Mouse (Mus musculus): Measurements from ENCODE around the gene Mt4. TPM values are rescaled to one million over a fixed set of nuclear protein-coding genes. Genes with fewer than 3 reads are reported as not detected.

Mt4 gene
- polyA plus RNA-seq (2014; fragmentation: Nextera tagmentation; extraction: Ambion mirVana) = not detected in 2 replicates

- no peaks in the 10 kb centered on the region for H3K27me3 ChIP-seq (ENCODE audit: control insufficient read depth, insufficient read depth, low read length)
- no peaks in the 10 kb centered on the region for H3K4me1 ChIP-seq (ENCODE audit: control insufficient read depth, insufficient read depth, low read length)
- H3K36me3 ChIP-seq (ENCODE audit: control insufficient read depth, insufficient read depth, low read length) = no peaks in the 10 kb centered on the region
- no peaks in the 10 kb centered on the region for H3K9me3 ChIP-seq (ENCODE audit: control insufficient read depth, low read length)
- H3K4me2 ChIP-seq (ENCODE audit: low read depth, low read length) = no peak within 1 kb of the TSS
- no peak for ATAC-seq (ENCODE audit: low read depth)
- WGBS = 65% methylated on average over 6 of the region's 6 CpGs
- no peak within 1 kb of the TSS for H3K4me3 ChIP-seq (ENCODE audit: low read depth, low read length)
- H3K9ac ChIP-seq (replicated peaks; ENCODE audit: low read depth, low read length) = no peak within 1 kb of the TSS
- H3K27ac ChIP-seq (ENCODE audit: low read depth, low read length) = no peak within 1 kb of the TSS
Measured at GRCm38 (mm10) chr8:94136933-94137332, at the start of gene Mt4. Gene Mt4 (plus strand): TSS chr8:94137197.

GRCm38 (mm10) chr8:94087964-94088363 is 49.0 kb upstream of the Mt4 start:
- WGBS = 73% methylated on average over 9 of the region's 9 CpGs
- Histone ChIP-seq H3K4me3 (ENCODE audit: low read depth, low read length) (no peak overlapping the region), H3K27me3 (ENCODE audit: control insufficient read depth, insufficient read depth, low read length) (no peaks in the 10 kb centered on the region), H3K9ac (replicated peaks; ENCODE audit: low read depth, low read length) (no peak overlapping the region), H3K4me1 (ENCODE audit: control insufficient read depth, insufficient read depth, low read length) (no peaks in the 10 kb centered on the region), H3K4me2 (ENCODE audit: low read depth, low read length) (no peak overlapping the region), H3K9me3 (ENCODE audit: control insufficient read depth, low read length) (no peaks in the 10 kb centered on the region), H3K36me3 (ENCODE audit: control insufficient read depth, insufficient read depth, low read length) (peaks cover 10% of the 10 kb centered on the region), H3K27ac (ENCODE audit: low read depth, low read length) (no peak overlapping the region)
- ATAC-seq (ENCODE audit: low read depth) = no peak

- 70% methylated on average over 6 of the region's 6 CpGs for WGBS
- H3K9ac ChIP-seq (replicated peaks; ENCODE audit: low read depth, low read length) = no peak overlapping the region
Measured at GRCm38 (mm10) chr8:94089715-94090114, 47.3 kb upstream of the Mt4 start.

GRCm38 (mm10) chr8:94092848-94093247 is 44.1 kb upstream of the Mt4 start:
- Histone ChIP-seq H3K9ac (replicated peaks; ENCODE audit: low read depth, low read length) (no peak overlapping the region), H3K27me3 (ENCODE audit: control insufficient read depth, insufficient read depth, low read length) (no peaks in the 10 kb centered on the region), H3K27ac (ENCODE audit: low read depth, low read length) (no peak overlapping the region), H3K4me1 (ENCODE audit: control insufficient read depth, insufficient read depth, low read length) (0 out of 2 replicates have a peak, but pooled peaks cover 3% of the 10 kb centered on the region), H3K36me3 (ENCODE audit: control insufficient read depth, insufficient read depth, low read length) (peaks cover 6% of the 10 kb centered on the region; the same call in 1 of the 2 replicates), H3K4me2 (ENCODE audit: low read depth, low read length) (no peak overlapping the region), H3K4me3 (ENCODE audit: low read depth, low read length) (no peak overlapping the region), H3K9me3 (ENCODE audit: control insufficient read depth, low read length) (no peaks in the 10 kb centered on the region)
- WGBS = 86% methylated on average over 9 of the region's 9 CpGs
- no peak for ATAC-seq (ENCODE audit: low read depth)

More at GRCm38 (mm10) chr8:94089715-94090114, 47.3 kb upstream of the Mt4 start:
- Histone ChIP-seq H3K4me2 (ENCODE audit: low read depth, low read length) (no peak overlapping the region), H3K36me3 (ENCODE audit: control insufficient read depth, insufficient read depth, low read length) (peaks cover 7% of the 10 kb centered on the region), H3K4me3 (ENCODE audit: low read depth, low read length) (no peak overlapping the region), H3K4me1 (ENCODE audit: control insufficient read depth, insufficient read depth, low read length) (no peaks in the 10 kb centered on the region), H3K9me3 (ENCODE audit: control insufficient read depth, low read length) (no peaks in the 10 kb centered on the region), H3K27me3 (ENCODE audit: control insufficient read depth, insufficient read depth, low read length) (no peaks in the 10 kb centered on the region), H3K27ac (ENCODE audit: low read depth, low read length) (no peak overlapping the region)
- no peak for ATAC-seq (ENCODE audit: low read depth)

GRCm38 (mm10) chr8:94094281-94094680 is 42.7 kb upstream of the Mt4 start:
- no peak for ATAC-seq (ENCODE audit: low read depth)
- H3K9ac ChIP-seq (replicated peaks; ENCODE audit: low read depth, low read length) = no peak overlapping the region
- WGBS = 80% methylated on average over 6 of the region's 6 CpGs

GRCm38 (mm10) chr8:94098081-94098974 is 38.7 kb upstream of the Mt4 start, which contains the start of gene Bbs2:
Gene Bbs2 (minus strand): TSS chr8:94098928.
- peak within 1 kb of the TSS; percentile 55 for H3K4me2 ChIP-seq (ENCODE audit: low read depth, low read length)
- peaks cover 7% of the 10 kb centered on the region; the same call in 1 of the 2 replicates for H3K4me1 ChIP-seq (ENCODE audit: control insufficient read depth, insufficient read depth, low read length)
- H3K27ac ChIP-seq (ENCODE audit: low read depth, low read length) = peak within 1 kb of the TSS; percentile 93
- H3K27me3 ChIP-seq (ENCODE audit: control insufficient read depth, insufficient read depth, low read length) = no peaks in the 10 kb centered on the region
- peak within 1 kb of the TSS; percentile 51 for H3K9ac ChIP-seq (replicated peaks; ENCODE audit: low read depth, low read length)
- H3K36me3 ChIP-seq (ENCODE audit: control insufficient read depth, insufficient read depth, low read length) = no peaks in the 10 kb centered on the region
- H3K4me3 ChIP-seq (ENCODE audit: low read depth, low read length) = peak within 1 kb of the TSS; percentile 44
- peak; percentile 99 for ATAC-seq (ENCODE audit: low read depth)
- under 1% methylated on average over 61 of the region's 61 CpGs for WGBS
- no peaks in the 10 kb centered on the region for H3K9me3 ChIP-seq (ENCODE audit: control insufficient read depth, low read length)

More at GRCm38 (mm10) chr8:94094281-94094680, 42.7 kb upstream of the Mt4 start:
- no peak overlapping the region for H3K4me2 ChIP-seq (ENCODE audit: low read depth, low read length)
- peaks cover 7% of the 10 kb centered on the region; the same call in 1 of the 2 replicates for H3K4me1 ChIP-seq (ENCODE audit: control insufficient read depth, insufficient read depth, low read length)
- no peak overlapping the region for H3K27ac ChIP-seq (ENCODE audit: low read depth, low read length)
- H3K36me3 ChIP-seq (ENCODE audit: control insufficient read depth, insufficient read depth, low read length) = 0 out of 2 replicates have a peak, but pooled peaks cover under 1% of the 10 kb centered on the region
- no peak overlapping the region for H3K4me3 ChIP-seq (ENCODE audit: low read depth, low read length)
- H3K9me3 ChIP-seq (ENCODE audit: control insufficient read depth, low read length) = no peaks in the 10 kb centered on the region
- H3K27me3 ChIP-seq (ENCODE audit: control insufficient read depth, insufficient read depth, low read length) = no peaks in the 10 kb centered on the region

- Histone ChIP-seq H3K36me3 (ENCODE audit: control insufficient read depth, insufficient read depth, low read length) (no peaks in the 10 kb centered on the region), H3K4me3 (ENCODE audit: low read depth, low read length) (peak overlapping the region; percentile 44), H3K27me3 (ENCODE audit: control insufficient read depth, insufficient read depth, low read length) (no peaks in the 10 kb centered on the region), H3K9me3 (ENCODE audit: control insufficient read depth, low read length) (no peaks in the 10 kb centered on the region), H3K4me1 (ENCODE audit: control insufficient read depth, insufficient read depth, low read length) (peaks cover 7% of the 10 kb centered on the region; the same call in 1 of the 2 replicates), H3K4me2 (ENCODE audit: low read depth, low read length) (peak overlapping the region; percentile 55), H3K27ac (ENCODE audit: low read depth, low read length) (peak overlapping the region; percentile 93), H3K9ac (replicated peaks; ENCODE audit: low read depth, low read length) (no peak overlapping the region; the same call in 1 of the 2 replicates)
- WGBS = 18% methylated on average over 4 of the region's 4 CpGs
- no peak for ATAC-seq (ENCODE audit: low read depth)
Measured at GRCm38 (mm10) chr8:94098996-94099395, 38.0 kb upstream of the Mt4 start.

- H3K9me3 ChIP-seq (ENCODE audit: control insufficient read depth, low read length) = no peaks in the 10 kb centered on the region
- H3K9ac ChIP-seq (replicated peaks; ENCODE audit: low read depth, low read length) = no peak overlapping the region
- no peaks in the 10 kb centered on the region for H3K27me3 ChIP-seq (ENCODE audit: control insufficient read depth, insufficient read depth, low read length)
- no peaks in the 10 kb centered on the region for H3K36me3 ChIP-seq (ENCODE audit: control insufficient read depth, insufficient read depth, low read length)
- ATAC-seq (ENCODE audit: low read depth) = no peak
- H3K4me3 ChIP-seq (ENCODE audit: low read depth, low read length) = no peak overlapping the region
- 0 out of 2 replicates have a peak, but pooled peaks cover under 1% of the 10 kb centered on the region for H3K4me1 ChIP-seq (ENCODE audit: control insufficient read depth, insufficient read depth, low read length)
- H3K27ac ChIP-seq (ENCODE audit: low read depth, low read length) = no peak overlapping the region
- 57% methylated on average over 5 of the region's 5 CpGs for WGBS
- no peak overlapping the region for H3K4me2 ChIP-seq (ENCODE audit: low read depth, low read length)
Measured at GRCm38 (mm10) chr8:94104146-94104545, 32.9 kb upstream of the Mt4 start.

GRCm38 (mm10) chr8:94107871-94108270 is 29.1 kb upstream of the Mt4 start:
- no peak overlapping the region for H3K9ac ChIP-seq (replicated peaks; ENCODE audit: low read depth, low read length)
- no peak overlapping the region for H3K27ac ChIP-seq (ENCODE audit: low read depth, low read length)
- H3K27me3 ChIP-seq (ENCODE audit: control insufficient read depth, insufficient read depth, low read length) = no peaks in the 10 kb centered on the region
- H3K9me3 ChIP-seq (ENCODE audit: control insufficient read depth, low read length) = no peaks in the 10 kb centered on the region
- H3K4me2 ChIP-seq (ENCODE audit: low read depth, low read length) = no peak overlapping the region
- WGBS = 87% methylated on average over 3 of the region's 3 CpGs
- H3K4me1 ChIP-seq (ENCODE audit: control insufficient read depth, insufficient read depth, low read length) = no peaks in the 10 kb centered on the region
- no peak overlapping the region for H3K4me3 ChIP-seq (ENCODE audit: low read depth, low read length)
- ATAC-seq (ENCODE audit: low read depth) = no peak
- H3K36me3 ChIP-seq (ENCODE audit: control insufficient read depth, insufficient read depth, low read length) = no peaks in the 10 kb centered on the region

All from neural tube, embryonic 14.5 days (tissue).